Mouse (Mus musculus): Measurements from ENCODE around the gene Scn1b. TPM values are rescaled to one million over a fixed set of nuclear protein-coding genes. Genes with fewer than 3 reads are reported as not detected.

Scn1b gene
- total RNA-seq, 1 experiment from 2014 or later = 10.1 TPM

DNA sequence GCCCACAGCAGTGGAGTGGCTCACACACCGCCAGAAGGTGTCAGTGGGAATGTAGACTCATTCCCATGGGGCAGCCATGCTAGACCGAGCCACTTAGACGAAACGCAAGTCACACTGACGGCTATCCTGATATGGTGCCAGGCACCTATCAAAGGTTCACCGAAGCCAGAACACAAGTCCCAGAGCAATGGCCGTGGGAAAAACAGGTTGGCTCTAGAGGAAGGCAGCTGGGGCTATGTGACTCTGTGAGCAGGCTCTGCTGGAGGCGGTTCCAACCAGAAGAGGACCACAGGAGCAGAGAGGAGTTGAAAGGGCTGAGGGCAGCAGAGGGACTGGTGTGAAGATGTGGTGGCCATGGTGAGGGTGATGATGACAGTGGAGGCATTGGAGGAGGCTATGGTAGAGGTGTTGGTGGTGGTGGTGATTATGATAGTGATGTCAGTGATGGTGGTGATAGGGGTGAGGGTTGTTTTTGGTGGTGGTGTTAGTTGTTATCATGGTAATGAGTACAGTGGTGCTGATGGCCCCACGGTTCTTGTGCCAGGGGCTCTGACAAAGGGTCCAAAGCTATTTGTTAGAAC, 40.5 kb downstream of the Scn1b start:
- no peak for DNase-seq

DNA sequence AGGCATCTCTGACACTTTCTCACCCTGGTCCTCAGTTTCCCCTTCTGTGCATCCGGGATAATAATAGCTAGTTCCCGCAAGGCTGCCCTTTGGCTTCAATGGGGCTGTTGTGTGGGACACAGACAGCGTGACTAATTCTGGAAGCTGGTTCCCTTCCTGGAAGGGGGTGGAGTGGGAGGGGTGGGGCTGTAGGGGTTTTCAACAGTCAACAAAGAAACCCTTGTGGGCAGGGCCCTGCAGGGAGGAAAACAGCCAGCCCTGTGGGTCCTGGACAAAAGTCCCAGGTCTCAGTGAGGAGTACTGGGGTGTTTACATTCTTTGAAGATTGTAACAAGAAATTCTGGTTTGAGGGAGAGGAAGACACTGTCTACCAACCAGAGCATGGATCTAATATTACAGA, 41.6 kb downstream of the Scn1b start:
- peak; percentile 16 for DNase-seq

DNA sequence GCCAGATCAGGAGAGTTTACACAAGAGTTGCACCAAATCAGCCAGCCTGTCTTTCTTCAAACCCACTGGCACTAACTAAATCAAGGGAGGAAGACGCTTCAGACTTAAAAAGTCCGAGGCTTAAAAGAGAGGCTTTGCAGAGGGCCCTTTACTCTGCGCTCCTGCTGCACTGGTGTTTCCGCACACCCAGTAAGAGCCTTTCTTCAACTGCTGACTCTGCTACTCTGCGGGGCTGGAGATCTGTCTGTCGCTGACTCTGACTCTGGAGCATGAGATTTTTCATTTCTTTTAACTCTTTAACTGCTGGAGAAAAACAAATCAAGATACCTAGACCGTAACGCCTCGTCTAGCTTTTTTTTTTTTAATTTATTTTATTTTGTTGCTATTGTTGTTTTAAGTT, 42.7 kb downstream of the Scn1b start:
- DNase-seq = no peak

DNA sequence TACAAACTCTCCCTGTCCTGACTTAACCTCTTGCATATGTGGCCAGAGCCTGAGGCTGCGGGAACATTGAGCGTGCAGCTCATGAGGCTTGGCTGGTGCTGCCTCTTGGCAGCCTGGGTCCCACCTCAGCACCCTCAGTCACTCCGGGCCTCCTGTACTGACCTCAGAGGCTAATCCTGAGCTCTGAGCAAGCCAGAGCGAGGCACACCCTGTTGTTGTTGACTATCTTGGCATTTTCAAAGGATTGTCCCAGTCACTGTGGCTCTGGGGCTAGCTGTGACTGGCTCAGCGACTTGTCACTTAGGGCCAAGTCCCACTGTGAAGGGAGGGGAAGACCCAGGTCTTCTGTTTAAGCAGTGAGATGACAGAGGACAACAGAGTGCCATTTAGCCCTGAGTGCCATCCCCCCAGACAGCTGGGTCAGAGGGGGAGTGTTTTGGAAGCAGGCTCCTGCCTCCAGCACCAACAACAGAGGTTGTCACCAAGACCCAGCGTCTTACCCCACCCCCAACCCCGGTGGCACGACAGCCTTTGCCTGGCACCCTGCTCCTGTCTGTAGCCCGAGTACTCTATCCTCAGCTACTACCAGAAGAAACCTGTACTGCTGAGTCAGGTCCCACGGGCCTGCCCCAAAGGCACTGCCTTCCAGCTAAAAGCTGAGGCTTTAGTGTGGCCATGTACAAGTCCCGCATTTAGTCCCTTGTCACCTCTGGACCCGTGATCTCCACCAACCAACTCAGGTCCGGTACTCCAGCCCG, 43.8 kb downstream of the Scn1b start:
- DNase-seq = peak; percentile 30

DNA sequence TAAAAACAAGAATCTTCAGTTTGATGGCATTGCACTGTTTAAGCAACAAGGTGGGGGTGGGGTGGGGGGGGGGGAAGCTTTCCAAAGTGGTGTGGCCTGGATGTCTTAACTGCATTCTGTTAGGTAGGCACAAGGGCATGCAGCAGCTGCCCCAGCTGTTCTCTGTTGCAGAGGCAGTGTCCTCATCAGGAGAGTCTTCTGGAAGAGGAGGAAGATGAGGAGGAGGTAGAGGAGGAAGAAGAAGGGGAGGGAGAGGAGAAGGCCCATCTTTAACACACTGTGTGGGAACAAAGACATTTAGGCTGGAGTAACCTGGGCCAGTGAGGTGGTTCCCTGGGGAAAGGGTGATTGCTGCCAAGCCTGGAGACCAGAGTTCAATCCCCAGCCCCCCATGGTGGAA, 44.7 kb downstream of the Scn1b start:
- DNase-seq = no peak

DNA sequence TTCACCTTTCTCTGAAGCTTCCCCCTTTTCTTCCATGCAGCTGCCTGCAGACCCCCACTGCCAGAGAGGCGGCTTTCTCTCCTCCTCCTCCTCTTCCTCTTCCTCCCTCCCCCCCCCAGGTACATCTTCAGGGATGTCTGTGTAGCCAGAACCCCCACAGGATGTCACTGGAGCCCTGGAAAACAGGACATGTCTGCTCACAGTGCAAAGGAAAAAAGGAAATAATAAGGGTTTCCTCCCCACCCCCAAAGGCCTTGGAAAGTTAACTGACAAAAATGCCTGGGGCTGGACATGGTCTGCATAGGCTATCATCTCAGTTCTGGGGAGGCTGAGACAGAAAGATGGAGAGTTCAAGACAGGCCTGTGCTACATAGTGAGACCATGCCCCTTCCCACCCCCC, 45.7 kb downstream of the Scn1b start:
- DNase-seq = no peak

DNA sequence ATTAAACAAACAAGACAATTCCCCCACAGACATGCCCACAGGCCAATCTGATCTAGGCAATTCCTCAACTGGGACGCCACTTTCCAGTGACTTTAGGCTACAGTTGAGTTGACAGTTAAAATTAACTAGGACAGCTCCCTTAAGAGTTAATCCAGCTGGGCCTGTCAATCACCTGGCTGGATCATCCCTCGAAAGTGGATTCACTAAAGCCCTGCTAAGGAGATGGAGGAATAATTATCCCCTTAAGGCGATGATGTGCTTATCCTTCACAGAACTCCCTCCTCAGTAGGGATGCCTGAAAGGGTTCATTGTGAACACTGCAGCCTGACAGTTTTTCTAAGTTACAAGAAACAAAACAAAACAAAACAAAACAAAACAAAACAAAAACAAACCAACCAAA, 46.2 kb downstream of the Scn1b start:
- no peak for DNase-seq

DNA sequence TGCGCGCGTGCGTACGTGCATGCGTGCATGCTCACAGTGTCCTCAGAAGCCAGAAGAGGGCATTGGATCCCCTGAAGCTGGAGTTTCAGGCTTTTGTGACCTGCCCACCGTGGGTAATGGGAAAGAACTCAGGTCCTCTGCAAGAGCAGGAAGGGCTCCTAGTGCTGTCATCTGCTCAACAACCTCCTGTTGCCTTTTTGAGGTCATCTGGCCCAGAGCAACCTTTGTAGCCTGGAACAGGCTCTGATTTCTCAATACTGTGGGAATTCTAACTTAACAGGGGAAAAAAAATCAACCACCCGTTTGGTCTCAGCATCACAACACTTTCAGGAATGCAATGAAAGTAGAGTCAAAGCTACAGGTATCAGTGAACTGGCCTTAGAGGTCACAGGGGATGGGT, 47.1 kb downstream of the Scn1b start:
- no peak for DNase-seq

DNA sequence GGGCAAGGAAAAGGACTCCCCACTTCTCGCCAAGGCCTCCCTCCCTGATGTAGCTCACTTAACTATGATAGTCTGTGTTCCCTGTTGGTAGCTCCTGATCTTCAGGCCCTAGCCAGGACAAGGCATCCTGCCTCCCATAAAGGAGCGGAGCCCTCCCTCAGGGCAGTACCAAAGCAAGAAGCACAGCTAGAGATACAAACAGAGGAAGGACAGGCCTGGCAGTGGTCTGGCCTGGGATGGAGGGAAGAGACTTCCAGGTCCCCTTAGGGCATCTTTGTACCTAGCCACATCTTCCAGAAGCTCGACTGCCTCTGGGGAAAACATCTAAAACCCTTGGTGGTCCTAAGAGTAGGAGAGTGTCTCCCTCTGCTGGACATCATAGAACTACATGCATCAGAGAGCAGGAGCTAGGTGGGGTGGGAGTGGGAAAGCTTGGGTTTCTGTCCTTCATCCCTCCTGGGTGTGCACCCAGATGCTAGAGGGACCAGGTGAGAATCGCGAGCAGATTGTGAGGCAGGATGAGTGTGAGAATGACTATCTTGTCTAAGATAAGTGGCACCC, 48.8 kb downstream of the Scn1b start:
- DNase-seq = no peak

DNA sequence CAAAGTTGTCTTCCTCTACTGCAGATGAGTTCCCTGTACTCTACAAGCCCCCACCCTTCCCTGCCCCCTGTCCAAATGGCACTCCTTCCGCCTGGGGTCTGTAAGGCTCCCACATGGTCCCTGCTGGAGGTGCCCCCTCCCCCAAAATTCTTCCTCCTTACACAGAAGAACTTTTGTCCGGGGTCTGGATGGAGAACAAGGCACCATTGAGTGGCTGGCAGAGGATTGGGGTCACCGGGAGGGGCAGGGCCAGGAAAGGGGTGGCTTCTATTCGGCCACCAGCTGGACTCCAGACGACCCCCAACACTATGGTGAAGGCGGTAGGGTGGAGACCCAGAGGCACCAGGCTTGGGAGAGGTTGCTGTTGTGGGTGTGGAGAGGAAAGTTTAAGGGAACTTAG, 49.3 kb downstream of the Scn1b start:
- DNase-seq = no peak

DNA sequence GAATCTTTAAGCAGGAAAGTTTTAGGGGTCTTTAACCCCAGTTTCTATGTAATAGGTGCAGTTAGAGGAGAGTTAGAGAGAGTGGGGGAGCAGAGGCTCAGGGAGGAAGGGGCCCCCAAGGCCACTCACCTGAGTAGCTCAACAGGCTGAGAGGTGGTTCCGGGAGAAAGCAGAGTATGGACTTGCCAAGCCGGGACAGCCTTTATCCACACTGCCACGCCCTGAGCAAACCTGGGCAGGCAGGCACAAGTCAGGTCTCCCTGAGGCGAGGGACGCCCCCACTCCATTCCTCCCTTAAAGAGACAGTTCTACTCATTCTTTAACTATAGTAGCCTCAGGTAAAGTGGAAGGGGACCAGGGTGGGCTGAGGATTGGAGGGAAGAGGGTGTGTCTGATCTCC, 50.3 kb downstream of the Scn1b start, which contains the start of gene Fxyd3:
Fxyd3 (minus strand) TSS at position 213 of the 400 bp plus-strand sequence.
- DNase-seq = no peak

DNA sequence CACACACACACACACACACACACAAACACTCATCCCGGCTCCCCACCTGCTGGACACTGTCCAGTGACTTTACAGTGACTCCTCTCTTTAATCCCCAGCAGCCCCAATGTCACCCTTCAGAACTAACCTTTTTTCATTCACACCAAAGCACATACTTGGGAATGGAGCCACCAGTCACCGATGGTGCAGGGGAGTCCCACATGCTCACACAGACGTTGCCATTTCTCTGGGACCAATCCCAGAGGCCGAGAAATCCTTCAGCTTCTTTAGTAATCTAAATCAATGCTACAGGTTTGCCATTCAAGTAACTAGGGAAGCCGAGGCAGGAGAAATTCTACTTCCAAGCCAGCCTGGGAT, 52.1 kb downstream of the Scn1b start:
- no peak for DNase-seq

DNA sequence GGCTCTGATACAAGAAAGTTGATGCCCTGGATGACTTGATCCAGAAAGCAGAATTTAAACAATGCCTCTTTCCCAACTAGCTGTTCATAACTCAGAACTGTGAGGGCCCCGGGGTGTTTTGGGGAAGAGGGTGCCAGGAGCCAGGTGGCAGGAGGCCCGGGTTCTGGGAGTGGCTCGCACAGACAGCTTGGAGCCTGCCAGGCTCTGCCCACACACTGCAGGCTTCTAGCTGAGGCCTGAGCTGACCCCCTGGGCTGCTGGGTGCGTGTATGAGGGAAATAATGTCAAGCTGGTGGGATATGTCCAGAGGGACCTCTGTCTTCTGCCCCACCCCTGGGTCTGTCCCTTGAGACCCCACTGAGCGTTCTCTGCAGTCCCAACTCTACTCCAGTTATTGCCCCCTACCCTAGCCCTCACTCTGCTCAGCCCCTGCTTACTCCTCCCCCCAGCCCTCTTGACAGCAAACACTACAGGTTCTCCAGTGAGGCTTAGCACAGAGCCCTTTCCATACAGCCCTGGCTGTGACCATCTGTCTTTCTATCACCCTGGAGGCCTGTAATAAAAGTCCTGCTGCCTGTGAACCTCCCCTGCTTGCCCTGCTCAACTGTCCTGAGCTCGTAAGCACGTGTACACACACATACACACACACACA, 52.6 kb downstream of the Scn1b start:
- no peak for DNase-seq

DNA sequence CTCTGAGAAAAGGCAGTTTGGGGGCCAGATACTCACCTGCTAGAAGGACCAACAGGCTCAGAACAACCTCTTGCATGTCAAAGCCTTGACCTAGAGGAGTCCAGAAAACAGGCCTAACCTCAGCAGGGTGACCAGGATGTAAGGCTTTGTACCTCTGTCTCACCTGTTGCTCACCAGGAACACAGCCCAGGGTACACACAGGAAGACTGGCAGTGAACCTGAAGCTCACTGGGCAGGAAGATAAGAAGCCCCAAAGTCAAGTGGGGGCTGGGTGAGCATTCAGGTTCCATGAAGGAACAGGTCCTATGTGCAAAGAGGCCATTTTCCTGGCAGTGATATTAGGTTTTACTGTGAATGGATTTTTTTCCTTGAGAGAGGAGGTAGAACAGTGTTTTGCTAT, 53.3 kb downstream of the Scn1b start:
- no peak for DNase-seq

DNA sequence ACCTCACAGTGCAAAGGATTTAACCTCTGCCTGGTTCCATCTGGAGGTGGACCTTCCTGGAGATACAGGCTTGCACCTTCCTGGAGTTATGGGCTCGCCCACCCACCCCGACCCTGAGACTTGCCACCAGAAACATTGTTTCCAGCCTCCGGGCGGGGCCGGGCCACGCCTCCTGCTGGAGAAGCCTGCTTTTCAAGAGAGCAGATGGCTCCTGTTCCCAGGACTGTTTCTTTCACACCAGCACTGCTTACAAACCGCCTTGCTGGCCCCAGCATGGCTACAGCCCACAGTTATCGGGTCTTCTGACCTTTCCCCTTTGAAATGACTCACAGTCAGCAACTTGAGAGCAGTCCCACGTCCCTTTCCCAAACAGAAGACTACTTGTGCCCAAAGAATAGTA, 54.5 kb downstream of the Scn1b start:
- DNase-seq = no peak

DNA sequence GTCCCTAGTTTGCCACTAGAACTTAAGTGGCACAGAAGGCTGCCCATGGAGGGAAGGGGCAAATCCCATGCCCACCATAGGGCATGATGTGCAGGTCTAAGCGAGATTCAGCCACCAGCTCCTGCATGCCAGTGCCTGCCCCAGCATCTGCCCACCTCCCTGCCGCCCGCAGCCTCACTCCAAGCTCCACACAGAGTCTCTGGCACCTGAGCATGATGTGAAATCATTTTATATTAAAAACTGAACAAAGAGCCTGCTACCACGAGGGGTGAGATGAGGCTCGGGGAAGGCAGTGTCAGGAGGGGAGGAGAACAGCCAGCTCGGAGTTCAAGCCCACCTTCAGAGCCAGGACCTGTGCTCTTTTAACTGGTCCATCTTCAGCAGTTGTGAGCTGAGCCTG, 56.5 kb downstream of the Scn1b start:
- DNase-seq = no peak

DNA sequence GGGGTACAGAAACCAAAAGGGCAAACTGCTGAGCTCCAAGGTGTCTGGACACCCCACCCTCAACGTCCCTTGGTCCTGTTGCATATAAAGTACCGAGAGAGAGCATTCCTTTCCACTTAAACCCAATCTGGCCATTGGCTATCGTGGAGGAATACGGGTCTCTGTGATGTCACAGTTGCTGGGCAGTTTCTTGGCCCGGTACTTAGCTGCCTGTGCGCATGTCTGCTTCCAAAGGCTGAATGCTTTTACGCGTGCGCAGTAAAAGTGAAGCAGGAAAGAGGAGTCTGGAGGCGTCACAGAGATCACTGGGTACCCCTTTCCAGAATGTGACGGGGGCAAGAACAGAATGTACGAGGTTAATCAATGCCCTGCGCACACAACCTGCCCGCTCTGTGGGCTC, 57.3 kb downstream of the Scn1b start:
- DNase-seq = no peak

DNA sequence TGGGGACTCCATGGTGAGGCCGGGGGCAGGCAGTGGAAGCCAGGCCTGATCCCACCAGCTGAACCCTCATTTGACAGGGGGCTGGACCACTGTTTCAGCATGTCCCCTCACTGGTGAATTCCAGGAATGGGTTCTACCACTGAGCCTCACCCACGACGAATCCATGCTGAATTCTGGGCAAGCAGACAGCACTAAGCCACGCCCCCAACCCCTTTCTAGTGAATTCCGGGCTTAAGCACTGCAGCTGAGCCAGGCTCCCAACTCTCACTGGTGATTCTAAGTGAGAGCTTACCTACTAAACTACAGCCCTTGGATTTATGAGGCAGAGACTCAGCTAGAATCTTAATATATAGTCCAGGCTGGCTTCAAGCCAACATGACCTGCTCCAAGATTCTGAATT, 59.0 kb downstream of the Scn1b start:
- DNase-seq = no peak

Other genes with a start within 250 kb of the Scn1b start
- 0.30 TPM in 1 of 2 replicates, not detected in the other for gene Cd22, start 246.7 kb downstream of the Scn1b start, total RNA-seq (2021)
- gene Mag, start 212.1 kb downstream of the Scn1b start, total RNA-seq (2021) = 0.21 TPM in 1 of 2 replicates, not detected in the other
- 2.4 and 9.8 TPM in 2 replicates for gene Hamp2, start 202.3 kb downstream of the Scn1b start, total RNA-seq (2021)
- 11.2 and 12.4 TPM in 2 replicates for gene Hamp, start 183.0 kb downstream of the Scn1b start, total RNA-seq (2021)
- gene Usf2, start 170.2 kb downstream of the Scn1b start, total RNA-seq (2021) = 150 and 153 TPM in 2 replicates
- gene Lsr, start 153.5 kb downstream of the Scn1b start, total RNA-seq (2021) = 4.7 and 5.1 TPM in 2 replicates
- 1.00 TPM in 1 of 2 replicates, not detected in the other for gene Fam187b, start 153.2 kb downstream of the Scn1b start, total RNA-seq (2021)
- gene Fxyd5, start 84.5 kb downstream of the Scn1b start, total RNA-seq (2021) = 35.9 and 36.5 TPM in 2 replicates
- gene Fxyd7, start 75.5 kb downstream of the Scn1b start, total RNA-seq (2021) = 0.55 TPM in 1 of 2 replicates, not detected in the other
- 151 and 212 TPM in 2 replicates for gene Fxyd1, start 69.8 kb downstream of the Scn1b start, total RNA-seq (2021)
- 3.7 and 3.8 TPM in 2 replicates for gene Lgi4, start 67.7 kb downstream of the Scn1b start, total RNA-seq (2021)
- gene Fxyd3, start 50.3 kb downstream of the Scn1b start, total RNA-seq (2021) = 0.73 and 1.9 TPM in 2 replicates
- 1.4 and 4.5 TPM in 2 replicates for gene Hpn, start 11.7 kb downstream of the Scn1b start, total RNA-seq (2021)
- 42.9 and 50.5 TPM in 2 replicates for gene Gramd1a, start 28.9 kb upstream of the Scn1b start, total RNA-seq (2021)
- gene Scgb2b2, start 163.5 kb upstream of the Scn1b start, total RNA-seq (2021) = not detected in 2 replicates
- not detected in 2 replicates for gene Scgb1b2, start 164.8 kb upstream of the Scn1b start, total RNA-seq (2021)
- not detected in 2 replicates for gene Scgb2b3, start 235.1 kb upstream of the Scn1b start, total RNA-seq (2021)
- gene Scgb1b3, start 248.6 kb upstream of the Scn1b start, total RNA-seq (2021) = not detected in 2 replicates